Mouse (Mus musculus): ENCODE results near the gene Prdm1. TPM values are rescaled to one million over a fixed set of nuclear protein-coding genes. Genes with fewer than 3 reads are reported as not detected.

The Prdm1 gene
- polyA plus RNA-seq, 1 experiment: 15.3 TPM

DNA sequence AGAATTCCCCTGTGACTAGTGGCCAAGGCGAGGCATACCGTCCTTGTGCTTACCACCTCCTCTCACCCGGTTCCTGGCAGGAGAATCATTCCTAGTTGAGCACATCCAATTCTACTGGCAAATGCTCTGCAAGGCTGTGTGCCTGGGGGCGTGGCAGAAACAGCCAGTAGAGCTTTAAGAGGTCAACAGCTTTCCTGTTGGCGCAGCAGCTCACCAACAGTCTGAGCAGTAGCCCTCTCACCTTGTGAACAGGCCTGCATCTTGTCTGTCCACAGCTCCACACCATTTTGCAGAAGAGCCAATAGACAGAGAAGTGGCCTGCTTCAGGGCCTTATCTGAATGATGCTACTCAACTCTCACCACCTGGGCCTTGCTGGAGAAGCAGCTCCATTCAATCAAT lies 50.2 kb downstream of the Prdm1 start:
- TF ChIP-seq POLR2A (IDR thresholded peaks at IDR 0.05; ENCODE audit: insufficient read depth, low read length): no peak
- TF ChIP-seq EP300 (IDR thresholded peaks at IDR 0.05; ENCODE audit: insufficient read depth, low read depth, low read length): no peak
- no peak for TF ChIP-seq CTCF (IDR thresholded peaks at IDR 0.05; ENCODE audit: low read depth, low read length)
- H3K9ac ChIP-seq (ENCODE audit: low read depth, poor library complexity, severe bottlenecking): no peak overlapping the region

DNA sequence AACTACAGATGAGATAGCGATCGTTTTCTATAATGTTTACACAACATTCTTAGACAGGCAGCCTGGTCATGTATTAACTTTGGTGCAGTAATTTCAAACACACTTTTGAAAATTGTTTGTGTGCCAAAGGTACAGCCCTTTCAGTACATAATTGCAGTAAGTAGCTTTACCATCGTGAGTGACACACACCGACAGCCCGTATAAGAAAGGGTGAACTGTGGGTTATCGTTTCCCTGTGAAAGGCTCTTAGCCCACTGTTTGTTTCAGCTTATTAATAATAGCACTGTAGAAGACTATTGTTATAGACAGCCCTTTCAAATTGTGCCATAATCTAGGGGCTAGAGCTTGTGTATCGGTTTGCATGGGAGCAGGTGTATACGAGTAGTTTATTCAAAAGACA lies 51.1 kb downstream of the Prdm1 start:
- TF ChIP-seq EP300 (IDR thresholded peaks at IDR 0.05; ENCODE audit: insufficient read depth, low read depth, low read length) (no peak), POLR2A (IDR thresholded peaks at IDR 0.05; ENCODE audit: insufficient read depth, low read length) (no peak), CTCF (IDR thresholded peaks at IDR 0.05; ENCODE audit: low read depth, low read length) (no peak)
- no peaks in the 10 kb centered on the region for H3K27me3 ChIP-seq (ENCODE audit: control insufficient read depth, insufficient read depth, low read length, poor library complexity, severe bottlenecking)
- H3K4me3 ChIP-seq (ENCODE audit: low read depth, low read length): no peak overlapping the region
- H3K4me1 ChIP-seq (ENCODE audit: control insufficient read depth, insufficient read depth, low read length): peaks cover 4% of the 10 kb centered on the region
- no peaks in the 10 kb centered on the region; the same call in 1 of the 2 replicates for H3K9me3 ChIP-seq (replicated peaks; ENCODE audit: control insufficient read depth, insufficient read depth, low read length, poor library complexity, severe bottlenecking)
- H3K36me3 ChIP-seq (ENCODE audit: control insufficient read depth, insufficient read depth, low read length, poor library complexity, severe bottlenecking): no peaks in the 10 kb centered on the region
- H3K27ac ChIP-seq (ENCODE audit: insufficient read depth, low read length): no peak overlapping the region
- no peak overlapping the region for H3K9ac ChIP-seq (ENCODE audit: low read depth, poor library complexity, severe bottlenecking)

More for the DNA sequence above, 50.2 kb downstream of the Prdm1 start:
- Histone ChIP-seq H3K4me3 (ENCODE audit: low read depth, low read length) (no peak overlapping the region), H3K27ac (ENCODE audit: insufficient read depth, low read length) (no peak overlapping the region), H3K27me3 (ENCODE audit: control insufficient read depth, insufficient read depth, low read length, poor library complexity, severe bottlenecking) (no peaks in the 10 kb centered on the region), H3K9me3 (replicated peaks; ENCODE audit: control insufficient read depth, insufficient read depth, low read length, poor library complexity, severe bottlenecking) (no peaks in the 10 kb centered on the region; the same call in 1 of the 2 replicates), H3K36me3 (ENCODE audit: control insufficient read depth, insufficient read depth, low read length, poor library complexity, severe bottlenecking) (no peaks in the 10 kb centered on the region), H3K4me1 (ENCODE audit: control insufficient read depth, insufficient read depth, low read length) (peaks cover 4% of the 10 kb centered on the region)

DNA sequence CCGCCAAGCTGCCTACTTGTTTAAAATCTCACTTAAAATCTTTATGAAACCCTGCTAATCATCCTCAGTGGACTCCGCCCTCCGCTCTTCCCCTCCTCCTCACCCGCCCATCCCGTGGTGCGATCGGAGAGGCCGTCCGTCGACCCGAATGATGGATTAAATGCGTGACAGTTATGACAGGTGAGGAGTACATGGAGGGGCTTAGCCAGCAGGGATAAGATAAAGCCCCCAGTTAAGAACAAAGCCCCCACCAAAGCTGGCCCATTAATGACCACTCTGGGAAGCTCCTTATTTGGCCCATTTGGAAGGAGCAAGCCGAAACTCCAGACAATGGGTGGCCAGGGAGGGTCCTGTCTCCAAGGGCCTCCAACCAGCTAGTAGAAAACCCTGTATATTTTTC lies 51.8 kb downstream of the Prdm1 start:
- Histone ChIP-seq H3K27ac (ENCODE audit: insufficient read depth, low read length) (no peak overlapping the region), H3K4me1 (ENCODE audit: control insufficient read depth, insufficient read depth, low read length) (peaks cover 4% of the 10 kb centered on the region), H3K36me3 (ENCODE audit: control insufficient read depth, insufficient read depth, low read length, poor library complexity, severe bottlenecking) (no peaks in the 10 kb centered on the region), H3K9me3 (replicated peaks; ENCODE audit: control insufficient read depth, insufficient read depth, low read length, poor library complexity, severe bottlenecking) (no peaks in the 10 kb centered on the region), H3K4me3 (ENCODE audit: low read depth, low read length) (no peak overlapping the region), H3K27me3 (ENCODE audit: control insufficient read depth, insufficient read depth, low read length, poor library complexity, severe bottlenecking) (no peaks in the 10 kb centered on the region), H3K9ac (ENCODE audit: low read depth, poor library complexity, severe bottlenecking) (0 out of 2 replicates have a peak overlapping the region, but pooled peaks have one; percentile 15)
- TF ChIP-seq POLR2A (IDR thresholded peaks at IDR 0.05; ENCODE audit: insufficient read depth, low read length) (no peak), EP300 (IDR thresholded peaks at IDR 0.05; ENCODE audit: insufficient read depth, low read depth, low read length) (no peak), CTCF (IDR thresholded peaks at IDR 0.05; ENCODE audit: low read depth, low read length) (no peak)

DNA sequence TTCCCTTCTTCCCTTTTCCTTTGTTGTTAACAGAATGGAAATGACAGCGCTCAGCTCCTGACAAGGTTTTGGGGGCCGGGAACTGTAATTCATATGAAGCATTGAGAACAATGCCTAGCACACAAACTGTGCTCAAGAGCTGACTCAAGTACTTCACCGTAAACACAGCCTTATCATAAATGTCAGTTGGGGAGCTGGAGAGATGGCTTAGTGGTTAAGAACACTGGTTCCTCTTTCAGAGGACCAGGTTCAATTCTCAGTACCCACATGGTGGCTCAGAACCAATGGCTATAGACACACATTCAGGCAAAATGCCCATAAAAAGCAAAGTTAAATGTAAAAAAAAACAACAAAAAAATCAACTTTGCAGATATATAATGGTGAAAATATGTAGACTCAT lies 52.9 kb downstream of the Prdm1 start:
- no peak for TF ChIP-seq POLR2A (IDR thresholded peaks at IDR 0.05; ENCODE audit: insufficient read depth, low read length)
- no peak for TF ChIP-seq CTCF (IDR thresholded peaks at IDR 0.05; ENCODE audit: low read depth, low read length)
- no peak for TF ChIP-seq EP300 (IDR thresholded peaks at IDR 0.05; ENCODE audit: insufficient read depth, low read depth, low read length)

DNA sequence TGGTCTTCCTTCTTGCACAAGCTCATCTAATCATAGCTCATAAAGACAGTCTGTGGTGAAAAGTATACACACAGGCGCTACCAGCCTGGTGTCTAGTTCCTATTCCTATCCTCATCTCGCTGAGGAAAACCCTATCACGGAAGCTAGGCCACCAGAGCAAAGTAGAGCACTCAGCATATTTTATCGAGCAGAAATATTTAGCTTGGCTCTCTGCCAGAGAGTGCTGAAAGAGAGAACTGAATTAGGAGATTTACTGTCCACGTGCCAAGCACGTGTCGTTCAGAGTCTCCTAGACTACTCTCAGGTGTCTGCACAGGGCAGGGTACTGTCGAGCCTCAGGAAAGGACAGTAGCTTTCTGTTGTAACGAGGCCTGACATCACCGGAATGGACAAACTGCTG lies 54.0 kb downstream of the Prdm1 start:
- peaks cover 5% of the 10 kb centered on the region for H3K4me1 ChIP-seq (ENCODE audit: control insufficient read depth, insufficient read depth, low read length)
- no peaks in the 10 kb centered on the region for H3K9me3 ChIP-seq (replicated peaks; ENCODE audit: control insufficient read depth, insufficient read depth, low read length, poor library complexity, severe bottlenecking)
- no peaks in the 10 kb centered on the region for H3K36me3 ChIP-seq (ENCODE audit: control insufficient read depth, insufficient read depth, low read length, poor library complexity, severe bottlenecking)
- no peaks in the 10 kb centered on the region for H3K27me3 ChIP-seq (ENCODE audit: control insufficient read depth, insufficient read depth, low read length, poor library complexity, severe bottlenecking)
- H3K27ac ChIP-seq (ENCODE audit: insufficient read depth, low read length): no peak overlapping the region
- no peak overlapping the region for H3K9ac ChIP-seq (ENCODE audit: low read depth, poor library complexity, severe bottlenecking)
- H3K4me3 ChIP-seq (ENCODE audit: low read depth, low read length): no peak overlapping the region
- TF ChIP-seq CTCF (IDR thresholded peaks at IDR 0.05; ENCODE audit: low read depth, low read length) (no peak), EP300 (IDR thresholded peaks at IDR 0.05; ENCODE audit: insufficient read depth, low read depth, low read length) (no peak), POLR2A (IDR thresholded peaks at IDR 0.05; ENCODE audit: insufficient read depth, low read length) (no peak)

More for the DNA sequence above, 52.9 kb downstream of the Prdm1 start:
- H3K36me3 ChIP-seq (ENCODE audit: control insufficient read depth, insufficient read depth, low read length, poor library complexity, severe bottlenecking): no peaks in the 10 kb centered on the region
- peaks cover 5% of the 10 kb centered on the region for H3K4me1 ChIP-seq (ENCODE audit: control insufficient read depth, insufficient read depth, low read length)
- H3K4me3 ChIP-seq (ENCODE audit: low read depth, low read length): no peak overlapping the region
- H3K9me3 ChIP-seq (replicated peaks; ENCODE audit: control insufficient read depth, insufficient read depth, low read length, poor library complexity, severe bottlenecking): no peaks in the 10 kb centered on the region
- H3K27me3 ChIP-seq (ENCODE audit: control insufficient read depth, insufficient read depth, low read length, poor library complexity, severe bottlenecking): no peaks in the 10 kb centered on the region
- H3K9ac ChIP-seq (ENCODE audit: low read depth, poor library complexity, severe bottlenecking): no peak overlapping the region
- H3K27ac ChIP-seq (ENCODE audit: insufficient read depth, low read length): no peak overlapping the region

DNA sequence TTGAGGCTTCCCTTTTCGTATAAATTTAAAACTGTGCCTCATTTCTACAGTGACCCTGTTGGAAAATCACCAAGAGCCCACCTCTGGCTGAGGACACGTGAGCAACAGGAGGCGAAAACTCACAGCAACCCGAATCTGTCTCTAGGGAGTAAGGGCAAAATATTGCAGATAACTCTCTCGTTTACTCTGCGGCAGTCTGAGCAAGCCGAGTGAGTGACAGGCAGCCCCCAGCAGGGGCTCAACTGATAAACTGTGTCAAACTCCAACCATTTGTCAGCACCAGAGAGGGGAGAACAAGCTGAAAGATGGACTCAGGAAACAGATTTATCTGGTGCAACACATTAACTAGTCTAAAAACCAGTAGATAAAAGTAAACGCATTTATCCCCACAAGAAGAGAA lies 62.7 kb downstream of the Prdm1 start:
- no peak overlapping the region for H3K27ac ChIP-seq (ENCODE audit: insufficient read depth, low read length)
- no peak overlapping the region for H3K4me3 ChIP-seq (ENCODE audit: low read depth, low read length)
- H3K9ac ChIP-seq (ENCODE audit: low read depth, poor library complexity, severe bottlenecking): no peak overlapping the region
- H3K36me3 ChIP-seq (ENCODE audit: control insufficient read depth, insufficient read depth, low read length, poor library complexity, severe bottlenecking): no peaks in the 10 kb centered on the region
- TF ChIP-seq POLR2A (IDR thresholded peaks at IDR 0.05; ENCODE audit: insufficient read depth, low read length) (no peak), CTCF (IDR thresholded peaks at IDR 0.05; ENCODE audit: low read depth, low read length) (no peak), EP300 (IDR thresholded peaks at IDR 0.05; ENCODE audit: insufficient read depth, low read depth, low read length) (no peak)
- peaks cover 3% of the 10 kb centered on the region for H3K4me1 ChIP-seq (ENCODE audit: control insufficient read depth, insufficient read depth, low read length)
- H3K9me3 ChIP-seq (replicated peaks; ENCODE audit: control insufficient read depth, insufficient read depth, low read length, poor library complexity, severe bottlenecking): no peaks in the 10 kb centered on the region
- no peaks in the 10 kb centered on the region for H3K27me3 ChIP-seq (ENCODE audit: control insufficient read depth, insufficient read depth, low read length, poor library complexity, severe bottlenecking)
